Mouse (Mus musculus): ENCODE measurements around the gene Pinlyp.

DNA sequence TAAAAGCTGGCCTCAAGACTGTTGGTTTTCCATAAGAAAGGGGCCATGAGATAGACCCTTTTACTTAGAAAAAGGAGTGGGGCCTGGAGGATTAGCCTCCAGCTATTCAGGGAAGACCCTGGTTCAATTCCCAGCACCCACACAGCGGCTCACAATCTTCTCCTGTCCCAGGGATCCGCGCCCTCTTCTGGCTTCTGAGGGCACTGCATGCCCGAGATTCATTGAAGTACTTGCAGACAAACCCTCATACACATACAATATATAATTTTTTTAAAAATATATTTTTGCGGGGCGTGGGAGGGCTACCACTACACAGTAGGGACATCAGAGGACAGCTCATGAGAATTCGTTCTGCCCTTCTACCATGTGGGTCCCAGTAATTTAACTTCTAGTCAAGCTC, 45.0 kb downstream of the Pinlyp start:
- no peak for TF ChIP-seq POLR2A (IDR thresholded peaks at IDR 0.05; ENCODE audit: insufficient read depth, low read depth, low read length)
- TF ChIP-seq CTCF (IDR thresholded peaks at IDR 0.05; ENCODE audit: insufficient read depth, low read depth, low read length) = no peak
